Mouse (Mus musculus) stomach, postnatal 0 days (tissue): ENCODE data around the gene Tex46. TPM values are rescaled to one million over a fixed set of nuclear protein-coding genes. Genes with fewer than 3 reads are reported as not detected.
A peak's percentile ranks its signal among the peaks of the same experiment; 100 is the strongest.

ENCODE experiments used
- ATAC-seq: fragments of 200-750 bp; cut with Nextera tagmentation; 2 replicates; pipeline ENCODE4 v1.8.0; 2017; ENCODE audit not compliant: low FRiP score, low TSS enrichment
- DNase-seq: peaks from one replicate; pipeline ENCODE4 v3.0.0-alpha.2; 2016; ENCODE audit warnings: low spot score
- H3K27ac ChIP-seq: fragments of 300-500 bp; sonication (generic); replicated peaks from 2 replicates; pipeline ENCODE4 v1.5.1; 2014; ENCODE audit warnings: mild to moderate bottlenecking, control low read depth
- H3K27me3 ChIP-seq: fragments of 300-500 bp; sonication (generic); 2 replicates; pipeline ENCODE4 v1.6.1; 2014; ENCODE audit warnings: low read length; ENCODE audit not compliant: control insufficient read depth, insufficient read depth
- H3K36me3 ChIP-seq: fragments of 300-500 bp; sonication (generic); 2 replicates; pipeline ENCODE4 v1.6.1; 2014; ENCODE audit warnings: low read length, mixed read lengths; ENCODE audit not compliant: control insufficient read depth, insufficient read depth
- H3K4me1 ChIP-seq: fragments of 300-500 bp; sonication (generic); replicated peaks from 2 replicates; pipeline ENCODE4 v1.6.1; 2014; ENCODE audit warnings: antibody characterized with exemption; ENCODE audit not compliant: control insufficient read depth, insufficient read depth
- H3K4me2 ChIP-seq: fragments of 300-500 bp; sonication (generic); replicated peaks from 2 replicates; pipeline ENCODE4 v1.6.1; 2014; ENCODE audit warnings: low read depth, mild to moderate bottlenecking, control low read depth, moderate library complexity
- H3K4me3 ChIP-seq: fragments of 300-500 bp; sonication (generic); 2 replicates; pipeline ENCODE4 v1.5.1; 2014; ENCODE audit warnings: low read depth, low read length, control low read depth
- H3K9ac ChIP-seq: fragments of 300-500 bp; sonication (generic); 2 replicates; pipeline ENCODE4 v1.6.1; 2014; ENCODE audit warnings: mild to moderate bottlenecking, low read length, control low read depth, mixed read lengths
- H3K9me3 ChIP-seq: fragments of 300-500 bp; sonication (generic); 2 replicates; pipeline ENCODE4 v1.6.1; 2016; ENCODE audit warnings: low read length; ENCODE audit not compliant: control insufficient read depth
- CTCF ChIP-seq: IDR thresholded peaks from 2 replicates; pipeline ENCODE4 v1.5.1; 2016; ENCODE audit warnings: antibody characterized with exemption, low read depth, mild to moderate bottlenecking, moderate library complexity
- EP300 ChIP-seq: optimal IDR thresholded peaks from 2 replicates; pipeline ENCODE3; 2016; ENCODE audit warnings: antibody characterized with exemption
- WGBS: fragments of 180-500 bp; shearing (Covaris S2); extraction: QIAGEN DNeasy Blood & Tissue Kit; methylation state at CpG from one replicate; pipeline ENCODE4 v1.1.7; 2014; 5-methylcytosine and 5-hydroxymethylcytosine counted together
- polyA plus RNA-seq: library from polyadenylated mRNA; unstranded; fragments of >200 nt; fragmentation: Nextera tagmentation; extraction: Ambion mirVana; gene quantifications from 2 replicates; pipeline ENCODE4 v1.2.1, GENCODE M21; 2015

The Tex46 gene
- polyA plus RNA-seq, 1 experiment from 2014 or later: not detected

DNA sequence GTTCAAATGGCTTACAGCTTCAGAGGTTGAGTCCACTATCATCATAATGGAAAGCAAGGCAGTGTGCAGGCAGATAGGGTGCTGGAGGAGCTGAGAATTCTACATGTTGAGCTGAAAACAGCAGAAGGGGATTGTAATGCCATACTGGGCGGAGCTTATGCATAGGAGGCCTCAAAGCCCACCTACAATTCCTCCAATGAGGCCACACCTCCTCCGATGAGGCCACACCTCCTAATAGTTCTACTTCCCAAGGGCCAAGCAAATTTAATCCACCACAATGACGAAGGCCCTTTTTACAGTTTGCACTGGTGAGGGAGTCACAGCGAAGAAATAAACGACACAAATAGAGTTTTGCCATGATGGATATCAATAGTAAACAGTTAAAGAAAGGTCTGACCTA lies 26.3 kb downstream of the Tex46 start:
- no peak for ATAC-seq
- no peaks in the 10 kb centered on the region for H3K4me1 ChIP-seq
- no peak overlapping the region for H3K27ac ChIP-seq
- H3K9me3 ChIP-seq: no peaks in the 10 kb centered on the region
- no peak overlapping the region for H3K9ac ChIP-seq
- no peaks in the 10 kb centered on the region for H3K36me3 ChIP-seq
- no peak overlapping the region for H3K4me2 ChIP-seq
- no peak overlapping the region for H3K4me3 ChIP-seq
- no peak for TF ChIP-seq CTCF
- no peak for TF ChIP-seq EP300
- DNase-seq: no peak
- 59% methylated on average over 5 of the region's 5 CpGs for WGBS
- H3K27me3 ChIP-seq: no peaks in the 10 kb centered on the region

DNA sequence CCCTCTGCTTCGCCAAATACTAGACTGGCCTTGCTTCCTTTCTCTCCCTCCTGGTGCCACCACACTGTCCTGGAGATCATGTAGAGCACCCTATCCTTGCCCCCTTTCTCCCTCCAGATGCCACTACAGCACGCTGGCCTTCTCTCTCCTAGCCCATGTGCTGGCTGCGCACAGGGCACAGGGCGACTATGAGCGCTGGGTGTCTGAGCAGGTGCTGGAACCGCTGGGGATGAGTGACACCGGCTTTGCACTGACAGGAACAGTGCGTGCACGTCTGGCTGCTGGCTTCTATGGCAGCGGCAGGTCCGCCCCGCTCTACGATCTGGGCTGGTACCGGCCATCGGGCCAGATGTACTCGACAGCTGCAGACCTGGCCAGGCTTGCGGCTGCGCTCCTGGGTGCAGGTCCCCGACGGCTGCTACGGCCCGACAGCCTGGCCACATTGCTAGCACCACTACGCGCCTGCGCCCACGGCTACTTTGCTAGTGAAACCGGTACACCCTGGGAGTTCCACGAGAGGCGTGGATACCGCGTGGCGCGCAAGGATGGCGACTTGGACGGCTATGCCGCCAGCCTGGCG lies 26.8 kb downstream of the Tex46 start:
- H3K4me2 ChIP-seq: peak overlapping the region; percentile 93
- no peak overlapping the region for H3K27ac ChIP-seq
- TF ChIP-seq CTCF: no peak
- DNase-seq (no peak), ATAC-seq (peak; percentile 36; the same call in 1 of the 2 replicates)
- H3K4me1 ChIP-seq: no peaks in the 10 kb centered on the region
- 16% methylated on average over 35 of the region's 37 CpGs for WGBS
- peak overlapping the region; percentile 59 for H3K9ac ChIP-seq
- no peaks in the 10 kb centered on the region for H3K36me3 ChIP-seq
- H3K4me3 ChIP-seq: peak overlapping the region; percentile 49
- H3K27me3 ChIP-seq: no peaks in the 10 kb centered on the region
- H3K9me3 ChIP-seq: no peaks in the 10 kb centered on the region

DNA sequence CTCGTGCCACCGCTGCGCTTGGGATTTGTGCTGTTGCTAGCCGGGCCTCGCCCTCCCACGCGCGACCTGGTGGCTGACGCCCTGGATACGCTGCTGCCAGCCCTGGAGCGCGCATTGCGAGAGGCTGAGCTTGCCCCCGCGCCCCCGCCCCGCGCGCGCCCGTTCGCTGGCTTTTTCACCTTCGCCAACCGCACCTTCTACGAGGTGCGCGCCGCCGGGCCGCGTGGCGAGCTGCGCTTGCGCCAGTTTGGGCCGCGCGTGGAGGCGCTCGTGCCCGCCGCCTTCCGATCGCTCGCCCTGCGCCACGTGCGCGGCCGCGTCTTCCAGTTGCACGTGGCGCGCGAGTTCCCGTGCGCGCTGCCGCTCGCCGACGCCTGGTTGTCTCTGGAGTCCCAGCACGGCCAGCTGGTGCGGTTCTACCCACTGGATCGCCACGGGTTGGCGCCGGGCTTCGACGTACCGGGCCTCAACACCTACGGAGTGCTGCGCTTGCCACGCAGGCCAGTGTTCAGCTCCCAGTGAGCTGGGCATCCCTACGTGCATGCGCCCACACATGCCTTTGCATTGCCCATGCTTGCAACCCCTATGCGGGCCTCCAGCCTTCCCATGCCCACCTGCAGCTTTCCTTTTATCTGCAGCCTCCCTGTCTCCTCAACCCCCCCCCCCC lies 27.5 kb downstream of the Tex46 start:
- H3K27ac ChIP-seq: no peak overlapping the region

DNA sequence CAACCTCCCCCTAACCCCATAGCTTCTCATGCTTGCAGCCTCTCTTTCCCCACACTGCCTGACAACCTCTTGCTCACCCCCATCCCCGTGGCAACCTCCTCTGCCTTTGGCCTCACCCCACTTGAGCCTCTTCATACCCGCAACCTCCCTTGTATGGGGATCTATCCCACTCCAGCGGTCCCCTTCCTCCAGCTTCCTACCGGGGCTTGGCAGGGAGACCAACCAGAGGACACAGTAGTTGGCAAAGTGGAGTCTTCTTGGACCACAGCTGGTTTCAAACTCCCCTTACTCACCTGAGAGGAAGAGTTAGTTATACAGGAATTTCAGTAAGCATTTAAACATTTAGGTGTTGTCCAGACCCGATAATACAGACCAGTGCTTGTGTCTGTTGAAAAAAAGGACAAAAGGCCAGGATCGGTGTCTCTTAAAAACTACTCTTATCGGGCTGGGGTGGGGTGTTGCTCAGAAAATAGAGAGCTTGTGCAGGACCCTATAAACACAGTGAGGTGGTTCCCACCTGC lies 28.1 kb downstream of the Tex46 start:
- Histone ChIP-seq H3K4me2 (peak overlapping the region; percentile 93), H3K36me3 (no peaks in the 10 kb centered on the region), H3K4me3 (no peak overlapping the region), H3K4me1 (no peaks in the 10 kb centered on the region), H3K27me3 (no peaks in the 10 kb centered on the region), H3K9ac (no peak overlapping the region), H3K9me3 (no peaks in the 10 kb centered on the region), H3K27ac (no peak overlapping the region)
- TF ChIP-seq CTCF: no peak
- TF ChIP-seq EP300: no peak
- 58% methylated on average over 7 of the region's 7 CpGs for WGBS
- no peak for ATAC-seq
- DNase-seq: no peak

More for the DNA sequence above, 27.5 kb downstream of the Tex46 start:
- H3K9ac ChIP-seq: peak overlapping the region; percentile 59
- TF ChIP-seq CTCF (no peak), EP300 (no peak)
- no peaks in the 10 kb centered on the region for H3K36me3 ChIP-seq
- H3K4me3 ChIP-seq: peak overlapping the region; percentile 49
- H3K4me2 ChIP-seq: peak overlapping the region; percentile 93
- H3K4me1 ChIP-seq: no peaks in the 10 kb centered on the region
- whole genome bisulfite sequencing: 2% methylated on average over 64 of the region's 76 CpGs
- DNase-seq (peak; percentile 63), ATAC-seq (peak; percentile 58; the same call in 1 of the 2 replicates)
- no peaks in the 10 kb centered on the region for H3K9me3 ChIP-seq
- no peaks in the 10 kb centered on the region for H3K27me3 ChIP-seq

DNA sequence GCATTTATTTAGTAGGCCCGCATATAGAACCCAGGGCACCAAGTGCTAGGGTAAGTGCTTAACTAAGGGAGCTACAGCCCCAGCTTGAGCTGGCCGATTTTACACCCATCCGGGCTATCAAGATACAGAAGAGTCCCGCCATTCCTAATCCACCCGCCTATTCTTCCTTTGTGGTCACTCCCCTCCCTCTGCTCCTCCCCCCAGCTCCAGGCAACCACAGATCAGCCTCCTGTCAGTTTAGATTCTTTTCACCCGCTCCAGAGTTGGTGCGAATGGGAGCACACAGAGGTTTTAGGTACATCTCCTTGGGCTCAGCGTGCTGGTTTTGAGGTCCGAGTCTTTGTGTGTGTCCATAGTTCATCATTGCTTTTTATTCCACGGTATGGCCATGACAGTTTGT lies 28.7 kb downstream of the Tex46 start:
- 12% methylated on average over 10 of the region's 10 CpGs for WGBS
- no peaks in the 10 kb centered on the region for H3K4me1 ChIP-seq
- 0 out of 2 replicates have a peak overlapping the region, but pooled peaks have one; percentile 14 for H3K4me2 ChIP-seq
- H3K9me3 ChIP-seq: no peaks in the 10 kb centered on the region
- DNase-seq (no peak), ATAC-seq (no peak)
- no peak overlapping the region for H3K27ac ChIP-seq
- no peaks in the 10 kb centered on the region for H3K27me3 ChIP-seq
- H3K9ac ChIP-seq: no peak overlapping the region
- no peak overlapping the region for H3K4me3 ChIP-seq
- H3K36me3 ChIP-seq: no peaks in the 10 kb centered on the region
- TF ChIP-seq EP300 (no peak), CTCF (no peak)
